In the genomic region with DNA sequence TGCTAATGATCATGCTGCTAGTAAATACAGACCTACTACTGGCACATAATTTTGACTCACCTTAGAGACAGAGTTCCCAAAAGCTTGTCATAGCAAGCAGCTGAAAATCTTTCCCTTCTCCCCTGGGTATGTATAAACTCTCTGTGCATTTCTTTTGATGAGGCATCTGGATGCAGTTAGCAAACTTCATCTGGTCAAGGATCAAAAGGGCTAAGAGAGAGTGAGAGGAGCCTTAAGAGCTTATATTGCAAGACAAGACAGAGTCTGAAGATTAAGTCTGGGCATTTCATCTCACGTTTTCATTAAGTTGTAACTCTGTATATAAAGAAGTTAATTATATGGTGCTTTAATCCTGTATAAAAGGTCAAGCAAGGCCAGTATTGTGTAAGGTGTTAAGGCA, we compare ENCODE assay signal across 28 mouse cellular contexts.
DNase-seq lines count a peak whose midpoint lies in the region; ATAC-seq and TF ChIP-seq lines count a peak whose summit lies in the region.
"Had no signal": no experiment of that assay in that cellular context is flagged by ENCODE, and none has a peak within 500 bp of the region (broad histone marks: within the 10 kb centered on the region; RNA-seq: fewer than 3 reads in every experiment).

No protein-coding gene starts in this region.

- no peak for TF ChIP-seq CTCF in brain, embryonic 14.5 days (IDR thresholded peaks at IDR 0.05; ENCODE audit: borderline replicate concordance, extremely low read depth, insufficient read depth, insufficient read length)

- peaks cover 5% of the 10 kb centered on the region for H3K4me1 ChIP-seq in limb, embryonic 12.5 days (replicated peaks)
- peaks cover 6% of the 10 kb centered on the region; the same call in 1 of the 2 replicates for H3K4me1 ChIP-seq in limb, embryonic 10.5 days
- H3K4me1 ChIP-seq: embryonic facial prominence, embryonic 15.5 days; heart, embryonic 12.5 days; heart, embryonic 15.5 days; hindbrain, embryonic 10.5 days; hindbrain, embryonic 13.5 days had no signal

- H3K36me3 ChIP-seq in limb, embryonic 12.5 days = no peaks in the 10 kb centered on the region
- H3K36me3 ChIP-seq in limb, embryonic 10.5 days = no peaks in the 10 kb centered on the region
- H3K36me3 ChIP-seq: embryonic facial prominence, embryonic 12.5 days; embryonic facial prominence, embryonic 15.5 days; heart, embryonic 12.5 days; heart, embryonic 15.5 days; hindbrain, embryonic 10.5 days; hindbrain, embryonic 13.5 days had no signal

- no peak overlapping the region for H3K4me2 ChIP-seq in limb, embryonic 12.5 days
- H3K4me2 ChIP-seq: embryonic facial prominence, embryonic 12.5 days; embryonic facial prominence, embryonic 15.5 days; heart, embryonic 12.5 days; heart, embryonic 15.5 days; hindbrain, embryonic 13.5 days had no signal

- no peaks in the 10 kb centered on the region for H3K9me3 ChIP-seq in limb, embryonic 12.5 days
- no peaks in the 10 kb centered on the region for H3K9me3 ChIP-seq in limb, embryonic 10.5 days (replicated peaks)
- H3K9me3 ChIP-seq: embryonic facial prominence, embryonic 12.5 days; embryonic facial prominence, embryonic 15.5 days; heart, embryonic 12.5 days; heart, embryonic 15.5 days; hindbrain, embryonic 10.5 days; hindbrain, embryonic 13.5 days had no signal

- no peaks in the 10 kb centered on the region for H3K27me3 ChIP-seq in limb, embryonic 12.5 days
- no peaks in the 10 kb centered on the region for H3K27me3 ChIP-seq in limb, embryonic 10.5 days (ENCODE audit: low read depth, poor library complexity, severe bottlenecking)
- H3K27me3 ChIP-seq: embryonic facial prominence, embryonic 12.5 days; embryonic facial prominence, embryonic 15.5 days; heart, embryonic 12.5 days; heart, embryonic 15.5 days; hindbrain, embryonic 13.5 days had no signal

- H3K4me3 ChIP-seq in limb, embryonic 12.5 days (replicated peaks) = no peak overlapping the region
- no peak overlapping the region for H3K4me3 ChIP-seq in limb, embryonic 10.5 days
- H3K4me3 ChIP-seq: embryonic facial prominence, embryonic 12.5 days; embryonic facial prominence, embryonic 15.5 days; heart, embryonic 12.5 days; heart, embryonic 15.5 days; hindbrain, embryonic 10.5 days; hindbrain, embryonic 13.5 days had no signal

- WGBS in limb, embryonic 12.5 days = 6% methylated on average over 1 of the region's 1 CpGs
- 7% methylated on average over 1 of the region's 1 CpGs for WGBS in limb, embryonic 10.5 days

- no peak overlapping the region for H3K27ac ChIP-seq in limb, embryonic 12.5 days
- no peak overlapping the region for H3K27ac ChIP-seq in limb, embryonic 10.5 days
- H3K27ac ChIP-seq: embryonic facial prominence, embryonic 12.5 days; embryonic facial prominence, embryonic 15.5 days; heart, embryonic 15.5 days; hindbrain, embryonic 10.5 days; hindbrain, embryonic 13.5 days had no signal

- ATAC-seq in limb, embryonic 12.5 days (ENCODE audit: insufficient number of reproducible peaks, insufficient read depth, low FRiP score, low TSS enrichment, low read depth) = peak; percentile 59; the same call in 1 of the 2 replicates
- ATAC-seq: activated CD4-positive, CD25-positive, alpha-beta regulatory T cell, adult 4 months; forebrain, embryonic 14.5 days; forebrain, postnatal 0 days; hindbrain, embryonic 16.5 days; inflammation-experienced regulatory T-cells, adult 6 months had no signal

- no peak for TF ChIP-seq POLR2A in brain, embryonic 14.5 days (IDR thresholded peaks at IDR 0.05; ENCODE audit: borderline replicate concordance, extremely low read depth, insufficient read depth, insufficient read length, poor library complexity, severe bottlenecking)

- DNase-seq in embryo, embryonic 10 days (ENCODE audit: low spot score) = peak; percentile 21
- DNase-seq in embryo, embryonic 9.5 days (ENCODE audit: extremely low spot score) = no peak
- DNase-seq in limb, embryonic 10.5 days (ENCODE audit: low spot score) = no peak
- DNase-seq in brain, embryonic 14.5 days (ENCODE audit: low read depth) = peak; percentile 12
- DNase-seq in mesoderm, embryonic 11.5 days (ENCODE audit: low read depth, low spot score) = peak; percentile 13
- no peak for DNase-seq in spleen, postnatal 36 days (ENCODE audit: low spot score in 2 of 2)
- DNase-seq: adrenal gland, postnatal 10 days; adrenal gland, postnatal 36 days; cerebellum, adult 11 months; cerebellum, adult 2 months; cerebellum, adult 9-11 months; cerebellum, postnatal 25 days; forebrain, postnatal 0 days; gastrocnemius, postnatal 25 days; heart, adult 18-20 months; heart, postnatal 10 days; heart, postnatal 36 days had no signal

- no peak overlapping the region for H3K9ac ChIP-seq in limb, embryonic 12.5 days (replicated peaks)
- H3K9ac ChIP-seq: embryonic facial prominence, embryonic 12.5 days; embryonic facial prominence, embryonic 15.5 days; forebrain, postnatal 0 days; heart, embryonic 12.5 days; heart, embryonic 15.5 days; hindbrain, embryonic 13.5 days had no signal

Comparison
In these comparisons a context has a peak if more than half of its experiments do, and no peak if none do; other contexts are left out.
1. DNase-seq: peak in embryo, embryonic 10 days (single experiment), brain, embryonic 14.5 days (single experiment) and mesoderm, embryonic 11.5 days (single experiment); none in embryo, embryonic 9.5 days (single experiment), limb, embryonic 10.5 days (single experiment) and spleen, postnatal 36 days (0 of 2).